Mouse (Mus musculus) heart, embryonic 16.5 days (tissue): ENCODE results near the gene Glb1. TPM values are rescaled to one million over a fixed set of nuclear protein-coding genes. Genes with fewer than 3 reads are reported as not detected.
"Not testable (repeated sequence)": the region's sequence is repeated elsewhere in the genome, so short reads cannot be mapped to it uniquely, and the experiment has no call there.

Experiments
- ATAC-seq: fragments of 200-750 bp; cut with Nextera tagmentation; replicated peaks from 2 replicates; pipeline ENCODE4 v1.8.0; 2017; ENCODE audit warnings: moderate number of reproducible peaks; ENCODE audit not compliant: insufficient read depth, low FRiP score; ENCODE audit errors: extremely low read depth
- H3K27ac ChIP-seq: fragments of 300-500 bp; sonication (generic); 2 replicates; pipeline ENCODE4 v1.5.1; 2014; ENCODE audit warnings: mild to moderate bottlenecking, low read length, control low read depth, moderate library complexity
- H3K27me3 ChIP-seq: fragments of 300-500 bp; sonication (generic); 2 replicates; pipeline ENCODE4 v1.6.1; 2014; ENCODE audit warnings: low read length, mixed read lengths; ENCODE audit not compliant: control insufficient read depth, insufficient read depth
- H3K36me3 ChIP-seq: fragments of 300-500 bp; sonication (generic); 2 replicates; pipeline ENCODE4 v1.6.1; 2014; ENCODE audit not compliant: control insufficient read depth, insufficient read depth
- H3K4me1 ChIP-seq: fragments of 300-500 bp; sonication (generic); 2 replicates; pipeline ENCODE4 v1.6.1; 2014; ENCODE audit warnings: low read length, mixed read lengths; ENCODE audit not compliant: control insufficient read depth, insufficient read depth
- H3K4me2 ChIP-seq: fragments of 300-500 bp; sonication (generic); 2 replicates; pipeline ENCODE4 v1.6.1; 2014; ENCODE audit warnings: low read depth, mild to moderate bottlenecking, control low read depth, low read length
- H3K4me3 ChIP-seq: fragments of 300-500 bp; sonication (generic); 2 replicates; pipeline ENCODE4 v1.5.1; 2014; ENCODE audit warnings: mild to moderate bottlenecking, control low read depth, low read length
- H3K9ac ChIP-seq: fragments of 300-500 bp; sonication (generic); 2 replicates; pipeline ENCODE4 v1.6.1; 2014; ENCODE audit warnings: low read length, control low read depth
- H3K9me3 ChIP-seq: fragments of 300-500 bp; sonication (generic); replicated peaks from 2 replicates; pipeline ENCODE4 v1.6.1; 2016; ENCODE audit warnings: low read length; ENCODE audit not compliant: control insufficient read depth
- WGBS: fragments of 180-500 bp; shearing (Covaris S2); extraction: QIAGEN DNeasy Blood & Tissue Kit; methylation state at CpG from one replicate; pipeline ENCODE4 v1.1.7; 2014; 5-methylcytosine and 5-hydroxymethylcytosine counted together
- polyA plus RNA-seq: library from polyadenylated mRNA; unstranded; fragments of >200 nt; fragmentation: Nextera tagmentation; extraction: Ambion mirVana; gene quantifications from 2 replicates; pipeline ENCODE4 v1.2.1, GENCODE M21; 2015

The Glb1 gene
- polyA plus RNA-seq = 41.9 and 42.5 TPM in 2 replicates

GRCm38 (mm10) chr9:114400949-114401684, at the start of gene Glb1, which contains the start of gene Tmppe:
Gene Glb1 (plus strand): TSS chr9:114401076.
Gene Tmppe (plus strand): TSS chr9:114401105.
- Histone ChIP-seq H3K27me3 (no peaks in the 10 kb centered on the region), H3K4me1 (peaks cover 10% of the 10 kb centered on the region), H3K27ac (peak within 1 kb of the TSS; percentile 95), H3K4me2 (peak within 1 kb of the TSS; percentile 86), H3K4me3 (peak within 1 kb of the TSS; percentile 98), H3K36me3 (peaks cover 16% of the 10 kb centered on the region), H3K9me3 (no peaks in the 10 kb centered on the region), H3K9ac (peak within 1 kb of the TSS; percentile 97)
- peak; percentile 99 for ATAC-seq
- WGBS = under 1% methylated on average over 72 of the region's 73 CpGs

GRCm38 (mm10) chr9:114367783-114368470, 32.9 kb upstream of the Glb1 start:
- Histone ChIP-seq H3K4me1 (peaks cover 7% of the 10 kb centered on the region; the same call in 1 of the 2 replicates), H3K4me2 (peak overlapping the region; percentile 85), H3K27ac (peak overlapping the region; percentile 34), H3K9me3 (no peaks in the 10 kb centered on the region), H3K4me3 (peak overlapping the region; percentile 60), H3K36me3 (no peaks in the 10 kb centered on the region), H3K27me3 (no peaks in the 10 kb centered on the region), H3K9ac (peak overlapping the region; percentile 78)
- peak; percentile 88 for ATAC-seq
- WGBS = under 1% methylated on average over 48 of the region's 48 CpGs

DNA sequence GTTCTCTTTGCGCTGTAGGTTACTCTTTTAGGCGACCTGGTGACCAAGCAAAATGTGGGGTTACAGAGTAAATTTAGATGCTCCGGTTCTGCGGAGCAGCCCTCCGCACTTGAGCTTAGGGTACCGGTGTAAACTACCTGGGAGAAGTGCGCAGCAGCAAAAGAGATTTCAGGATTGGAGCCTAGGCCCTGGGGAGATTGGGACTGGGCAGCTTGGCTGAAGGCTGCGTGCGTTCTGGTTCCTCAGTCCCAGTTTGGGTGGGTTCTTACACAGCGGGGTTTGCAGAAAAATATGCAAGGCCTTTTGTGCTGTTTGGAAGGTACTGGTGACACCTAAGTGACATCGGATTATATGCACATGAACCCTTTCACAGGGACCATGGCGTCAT, 32.4 kb upstream of the Glb1 start:
- Histone ChIP-seq H3K36me3 (no peaks in the 10 kb centered on the region), H3K4me1 (peaks cover 7% of the 10 kb centered on the region; the same call in 1 of the 2 replicates), H3K9me3 (no peaks in the 10 kb centered on the region), H3K4me3 (peak overlapping the region; percentile 60), H3K9ac (peak overlapping the region; percentile 78), H3K27ac (peak overlapping the region; percentile 34), H3K4me2 (peak overlapping the region; percentile 85), H3K27me3 (no peaks in the 10 kb centered on the region)
- no peak for ATAC-seq
- 12% methylated on average over 12 of the region's 12 CpGs for WGBS

- 0 out of 2 replicates have a peak, but pooled peaks have one; percentile 35 for ATAC-seq
Observed at GRCm38 (mm10) chr9:114369389-114369788, 31.5 kb upstream of the Glb1 start.

GRCm38 (mm10) chr9:114371717-114372116, 29.2 kb upstream of the Glb1 start:
- H3K4me3 ChIP-seq, H3K9me3 ChIP-seq, H3K9ac ChIP-seq, H3K36me3 ChIP-seq, H3K27me3 ChIP-seq, ATAC-seq, H3K27ac ChIP-seq, H3K4me1 ChIP-seq, H3K4me2 ChIP-seq: not testable (repeated sequence)
- WGBS = 33% methylated on average over 5 of the region's 5 CpGs

More at GRCm38 (mm10) chr9:114369389-114369788, 31.5 kb upstream of the Glb1 start:
- H3K9me3 ChIP-seq, H3K9ac ChIP-seq, H3K27me3 ChIP-seq, H3K27ac ChIP-seq, H3K36me3 ChIP-seq, H3K4me3 ChIP-seq, H3K4me1 ChIP-seq: not testable (repeated sequence)
- WGBS = 49% methylated on average over 5 of the region's 5 CpGs
- H3K4me2 ChIP-seq = peak overlapping the region; percentile 85; the same call in 1 of the 2 replicates

GRCm38 (mm10) chr9:114375276-114375962, 25.5 kb upstream of the Glb1 start:
- Histone ChIP-seq H3K27ac (no peak overlapping the region), H3K4me2 (no peak overlapping the region), H3K9me3 (no peaks in the 10 kb centered on the region), H3K9ac (no peak overlapping the region), H3K4me1 (peaks cover 9% of the 10 kb centered on the region), H3K36me3 (peaks cover 6% of the 10 kb centered on the region; the same call in 1 of the 2 replicates), H3K4me3 (no peak overlapping the region), H3K27me3 (no peaks in the 10 kb centered on the region)
- 75% methylated on average over 10 of the region's 10 CpGs for WGBS
- no peak for ATAC-seq

- Histone ChIP-seq H3K27ac (no peak overlapping the region; the same call in 1 of the 2 replicates), H3K27me3 (no peaks in the 10 kb centered on the region), H3K9ac (no peak overlapping the region), H3K4me3 (no peak overlapping the region), H3K4me1 (peaks cover 9% of the 10 kb centered on the region), H3K9me3 (no peaks in the 10 kb centered on the region), H3K4me2 (no peak overlapping the region), H3K36me3 (peaks cover 6% of the 10 kb centered on the region; the same call in 1 of the 2 replicates)
- 64% methylated on average over 10 of the region's 10 CpGs for WGBS
- peak; percentile 70 for ATAC-seq
Observed at GRCm38 (mm10) chr9:114377168-114377567, 23.7 kb upstream of the Glb1 start.

DNA sequence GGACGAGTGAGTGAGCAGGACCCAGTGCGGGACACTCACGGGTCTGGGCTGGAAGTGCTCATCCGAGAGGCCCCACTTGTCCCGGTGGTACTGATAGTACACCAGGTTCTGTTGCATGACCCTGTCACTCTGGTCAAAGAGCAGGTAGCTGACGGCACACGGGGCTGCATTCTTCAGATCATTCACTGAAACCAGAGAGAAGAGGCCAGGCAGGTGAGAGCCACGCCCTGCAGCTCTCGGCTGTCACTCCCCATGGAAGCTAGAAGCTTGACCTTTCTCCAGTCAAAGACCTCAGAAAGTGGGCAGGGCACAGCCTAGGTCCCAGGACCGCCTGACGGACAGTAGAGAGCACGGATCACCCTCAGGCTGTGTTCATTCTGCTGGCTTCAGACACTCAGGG, 21.0 kb upstream of the Glb1 start:
- Histone ChIP-seq H3K9me3 (no peaks in the 10 kb centered on the region), H3K9ac (no peak overlapping the region), H3K27me3 (no peaks in the 10 kb centered on the region), H3K4me1 (peaks cover 9% of the 10 kb centered on the region), H3K4me3 (no peak overlapping the region), H3K36me3 (peaks cover 27% of the 10 kb centered on the region), H3K27ac (no peak overlapping the region), H3K4me2 (no peak overlapping the region)
- 86% methylated on average over 12 of the region's 12 CpGs for WGBS
- ATAC-seq = no peak
